Mouse (Mus musculus) retina, postnatal 1 day (tissue): ENCODE measurements around the gene Olfr1505.

ENCODE experiments used
- DNase-seq: peaks from one replicate; pipeline ENCODE4 v3.0.0-alpha.2; 2012

Olfr1505 gene

GRCm38 (mm10) chr19:13913230-13913629 is at the start of gene Olfr1505:
TSS of gene Olfr1505 (plus strand) at chr19:13913530.
- DNase-seq = no peak

GRCm38 (mm10) chr19:13897828-13898227 is 15.5 kb upstream of the Olfr1505 start, which contains the start of gene Olfr1504:
TSS of gene Olfr1504 (minus strand) at chr19:13897928.
- no peak for DNase-seq
